Mouse (Mus musculus): ENCODE measurements around the gene Aida. TPM values are rescaled to one million over a fixed set of nuclear protein-coding genes. Genes with fewer than 3 reads are reported as not detected.
"Not testable (repeated sequence)": the region's sequence is repeated elsewhere in the genome, so short reads cannot be mapped to it uniquely, and the experiment has no call there.

The Aida gene
- polyA plus RNA-seq, 1 experiment from 2014 or later = 51.7 TPM

- Histone ChIP-seq H3K27ac (ENCODE audit: low read length) (no peak overlapping the region), H3K27me3 (replicated peaks; ENCODE audit: control insufficient read depth, insufficient read depth, low read length) (no peaks in the 10 kb centered on the region), H3K4me2 (ENCODE audit: low read length) (no peak overlapping the region), H3K9ac (replicated peaks; ENCODE audit: low read depth, low read length) (no peak overlapping the region), H3K4me3 (replicated peaks; ENCODE audit: low read length) (no peak overlapping the region), H3K9me3 (ENCODE audit: control insufficient read depth, low read length) (no peaks in the 10 kb centered on the region), H3K4me1 (replicated peaks; ENCODE audit: control insufficient read depth, insufficient read depth, low read length) (no peaks in the 10 kb centered on the region), H3K36me3 (ENCODE audit: control insufficient read depth, insufficient read depth) (peaks cover 2% of the 10 kb centered on the region; the same call in 1 of the 2 replicates)
- no peak for ATAC-seq
- 93% methylated on average over 1 of the region's 1 CpGs for WGBS
Measured at GRCm38 (mm10) chr1:183308476-183308875, 12.1 kb downstream of the Aida start.

GRCm38 (mm10) chr1:183309601-183310000 lies 13.2 kb downstream of the Aida start:
- H3K4me1 ChIP-seq (replicated peaks; ENCODE audit: control insufficient read depth, insufficient read depth, low read length); ATAC-seq; H3K27me3 ChIP-seq (replicated peaks; ENCODE audit: control insufficient read depth, insufficient read depth, low read length); H3K9ac ChIP-seq (replicated peaks; ENCODE audit: low read depth, low read length); H3K27ac ChIP-seq (ENCODE audit: low read length); H3K4me2 ChIP-seq (ENCODE audit: low read length); H3K36me3 ChIP-seq (ENCODE audit: control insufficient read depth, insufficient read depth); H3K4me3 ChIP-seq (replicated peaks; ENCODE audit: low read length); H3K9me3 ChIP-seq (ENCODE audit: control insufficient read depth, low read length): not testable (repeated sequence)
- 60% methylated on average over 2 of the region's 2 CpGs for WGBS

GRCm38 (mm10) chr1:183312076-183312475 lies 15.7 kb downstream of the Aida start:
- Histone ChIP-seq H3K9ac (replicated peaks; ENCODE audit: low read depth, low read length) (no peak overlapping the region), H3K27ac (ENCODE audit: low read length) (no peak overlapping the region), H3K4me2 (ENCODE audit: low read length) (no peak overlapping the region), H3K4me1 (replicated peaks; ENCODE audit: control insufficient read depth, insufficient read depth, low read length) (no peaks in the 10 kb centered on the region), H3K9me3 (ENCODE audit: control insufficient read depth, low read length) (no peaks in the 10 kb centered on the region), H3K4me3 (replicated peaks; ENCODE audit: low read length) (no peak overlapping the region), H3K36me3 (ENCODE audit: control insufficient read depth, insufficient read depth) (peaks cover 16% of the 10 kb centered on the region), H3K27me3 (replicated peaks; ENCODE audit: control insufficient read depth, insufficient read depth, low read length) (no peaks in the 10 kb centered on the region)
- ATAC-seq = no peak
- 100% methylated on average over 2 of the region's 2 CpGs for WGBS

- H3K27me3 ChIP-seq (replicated peaks; ENCODE audit: control insufficient read depth, insufficient read depth, low read length) = no peaks in the 10 kb centered on the region
- peaks cover 23% of the 10 kb centered on the region for H3K36me3 ChIP-seq (ENCODE audit: control insufficient read depth, insufficient read depth)
- H3K27ac ChIP-seq (ENCODE audit: low read length) = no peak overlapping the region
- H3K9ac ChIP-seq (replicated peaks; ENCODE audit: low read depth, low read length) = no peak overlapping the region
- no peaks in the 10 kb centered on the region for H3K9me3 ChIP-seq (ENCODE audit: control insufficient read depth, low read length)
- no peak overlapping the region for H3K4me3 ChIP-seq (replicated peaks; ENCODE audit: low read length)
- H3K4me1 ChIP-seq (replicated peaks; ENCODE audit: control insufficient read depth, insufficient read depth, low read length) = no peaks in the 10 kb centered on the region
- no peak overlapping the region for H3K4me2 ChIP-seq (ENCODE audit: low read length)
- WGBS = 87% methylated on average over 2 of the region's 2 CpGs
- ATAC-seq = no peak
Measured at GRCm38 (mm10) chr1:183315783-183316182, 19.4 kb downstream of the Aida start.

GRCm38 (mm10) chr1:183320708-183321107 lies 24.3 kb downstream of the Aida start:
- Histone ChIP-seq H3K4me1 (replicated peaks; ENCODE audit: control insufficient read depth, insufficient read depth, low read length) (no peaks in the 10 kb centered on the region), H3K9ac (replicated peaks; ENCODE audit: low read depth, low read length) (no peak overlapping the region), H3K36me3 (ENCODE audit: control insufficient read depth, insufficient read depth) (peaks cover 31% of the 10 kb centered on the region), H3K4me3 (replicated peaks; ENCODE audit: low read length) (no peak overlapping the region), H3K27ac (ENCODE audit: low read length) (no peak overlapping the region), H3K9me3 (ENCODE audit: control insufficient read depth, low read length) (peaks cover 5% of the 10 kb centered on the region; the same call in 1 of the 2 replicates), H3K27me3 (replicated peaks; ENCODE audit: control insufficient read depth, insufficient read depth, low read length) (no peaks in the 10 kb centered on the region), H3K4me2 (ENCODE audit: low read length) (no peak overlapping the region)
- no peak for ATAC-seq
- WGBS = 85% methylated on average over 3 of the region's 3 CpGs

- not testable (repeated sequence) for H3K27ac ChIP-seq (ENCODE audit: low read length); H3K9ac ChIP-seq (replicated peaks; ENCODE audit: low read depth, low read length); H3K27me3 ChIP-seq (replicated peaks; ENCODE audit: control insufficient read depth, insufficient read depth, low read length); H3K4me2 ChIP-seq (ENCODE audit: low read length); H3K4me1 ChIP-seq (replicated peaks; ENCODE audit: control insufficient read depth, insufficient read depth, low read length); H3K4me3 ChIP-seq (replicated peaks; ENCODE audit: low read length); ATAC-seq; H3K9me3 ChIP-seq (ENCODE audit: control insufficient read depth, low read length)
- peaks cover 32% of the 10 kb centered on the region for H3K36me3 ChIP-seq (ENCODE audit: control insufficient read depth, insufficient read depth)
- WGBS = 95% methylated on average over 5 of the region's 5 CpGs
Measured at GRCm38 (mm10) chr1:183322496-183322895, 26.1 kb downstream of the Aida start.

- Histone ChIP-seq H3K9ac (replicated peaks; ENCODE audit: low read depth, low read length) (no peak overlapping the region), H3K27ac (ENCODE audit: low read length) (no peak overlapping the region), H3K9me3 (ENCODE audit: control insufficient read depth, low read length) (peaks cover 5% of the 10 kb centered on the region; the same call in 1 of the 2 replicates), H3K4me3 (replicated peaks; ENCODE audit: low read length) (no peak overlapping the region), H3K4me1 (replicated peaks; ENCODE audit: control insufficient read depth, insufficient read depth, low read length) (no peaks in the 10 kb centered on the region), H3K4me2 (ENCODE audit: low read length) (no peak overlapping the region), H3K36me3 (ENCODE audit: control insufficient read depth, insufficient read depth) (peaks cover 34% of the 10 kb centered on the region), H3K27me3 (replicated peaks; ENCODE audit: control insufficient read depth, insufficient read depth, low read length) (no peaks in the 10 kb centered on the region)
- no peak for ATAC-seq
- 99% methylated on average over 2 of the region's 2 CpGs for WGBS
Measured at GRCm38 (mm10) chr1:183323923-183324322, 27.5 kb downstream of the Aida start.

- Histone ChIP-seq H3K4me2 (ENCODE audit: low read length) (no peak overlapping the region), H3K4me1 (replicated peaks; ENCODE audit: control insufficient read depth, insufficient read depth, low read length) (no peaks in the 10 kb centered on the region)
Measured at GRCm38 (mm10) chr1:183324433-183324832, 28.0 kb downstream of the Aida start.

GRCm38 (mm10) chr1:183327171-183327570 lies 30.8 kb downstream of the Aida start:
- Histone ChIP-seq H3K36me3 (ENCODE audit: control insufficient read depth, insufficient read depth) (peaks cover 54% of the 10 kb centered on the region), H3K27ac (ENCODE audit: low read length) (no peak overlapping the region), H3K27me3 (replicated peaks; ENCODE audit: control insufficient read depth, insufficient read depth, low read length) (no peaks in the 10 kb centered on the region), H3K4me3 (replicated peaks; ENCODE audit: low read length) (no peak overlapping the region), H3K4me2 (ENCODE audit: low read length) (no peak overlapping the region), H3K9ac (replicated peaks; ENCODE audit: low read depth, low read length) (no peak overlapping the region), H3K9me3 (ENCODE audit: control insufficient read depth, low read length) (peaks cover 5% of the 10 kb centered on the region; the same call in 1 of the 2 replicates), H3K4me1 (replicated peaks; ENCODE audit: control insufficient read depth, insufficient read depth, low read length) (no peaks in the 10 kb centered on the region)
- no peak for ATAC-seq
- 94% methylated on average over 8 of the region's 8 CpGs for WGBS

More at GRCm38 (mm10) chr1:183324433-183324832, 28.0 kb downstream of the Aida start:
- H3K4me3 ChIP-seq (replicated peaks; ENCODE audit: low read length) = no peak overlapping the region
- H3K36me3 ChIP-seq (ENCODE audit: control insufficient read depth, insufficient read depth) = peaks cover 36% of the 10 kb centered on the region
- no peak overlapping the region for H3K9ac ChIP-seq (replicated peaks; ENCODE audit: low read depth, low read length)
- no peak for ATAC-seq
- 94% methylated on average over 6 of the region's 6 CpGs for WGBS
- no peaks in the 10 kb centered on the region for H3K27me3 ChIP-seq (replicated peaks; ENCODE audit: control insufficient read depth, insufficient read depth, low read length)
- H3K9me3 ChIP-seq (ENCODE audit: control insufficient read depth, low read length) = peaks cover 5% of the 10 kb centered on the region; the same call in 1 of the 2 replicates
- no peak overlapping the region for H3K27ac ChIP-seq (ENCODE audit: low read length)

- not testable (repeated sequence) for H3K27me3 ChIP-seq (replicated peaks; ENCODE audit: control insufficient read depth, insufficient read depth, low read length); H3K36me3 ChIP-seq (ENCODE audit: control insufficient read depth, insufficient read depth); H3K27ac ChIP-seq (ENCODE audit: low read length); H3K4me2 ChIP-seq (ENCODE audit: low read length); H3K9me3 ChIP-seq (ENCODE audit: control insufficient read depth, low read length); H3K4me3 ChIP-seq (replicated peaks; ENCODE audit: low read length); H3K9ac ChIP-seq (replicated peaks; ENCODE audit: low read depth, low read length); ATAC-seq
- peaks cover 16% of the 10 kb centered on the region for H3K4me1 ChIP-seq (replicated peaks; ENCODE audit: control insufficient read depth, insufficient read depth, low read length)
- WGBS = 97% methylated on average over 1 of the region's 1 CpGs
Measured at GRCm38 (mm10) chr1:183342902-183343301, 46.5 kb downstream of the Aida start.

All from forebrain, embryonic 16.5 days (tissue).